Mouse (Mus musculus) heart, embryonic 11.5 days (tissue): ENCODE data around the gene Pcdh9. TPM values are rescaled to one million over a fixed set of nuclear protein-coding genes. Genes with fewer than 3 reads are reported as not detected.
A peak's percentile ranks its signal among the peaks of the same experiment; 100 is the strongest.

Experiments used
- ATAC-seq: fragments of 200-750 bp; cut with Nextera tagmentation; replicated peaks from 2 replicates; pipeline ENCODE4 v1.8.0; 2017; ENCODE audit warnings: moderate library complexity; ENCODE audit not compliant: insufficient number of reproducible peaks, low FRiP score, low TSS enrichment
- H3K27ac ChIP-seq: fragments of 300-500 bp; sonication (generic); 2 replicates; pipeline ENCODE4 v1.5.1; 2014; ENCODE audit warnings: mild to moderate bottlenecking, low read depth, low read length
- H3K27me3 ChIP-seq: fragments of 300-500 bp; sonication (generic); 2 replicates; pipeline ENCODE4 v1.6.1; 2014; ENCODE audit warnings: mild to moderate bottlenecking, low read length, mixed read lengths; ENCODE audit not compliant: control insufficient read depth, insufficient read depth
- H3K36me3 ChIP-seq: fragments of 300-500 bp; sonication (generic); 2 replicates; pipeline ENCODE4 v1.6.1; 2014; ENCODE audit warnings: mild to moderate bottlenecking, low read length, moderate library complexity, mixed read lengths; ENCODE audit not compliant: control insufficient read depth, insufficient read depth
- H3K4me1 ChIP-seq: fragments of 300-500 bp; sonication (generic); 2 replicates; pipeline ENCODE4 v1.6.1; 2014; ENCODE audit warnings: low read length; ENCODE audit not compliant: control insufficient read depth, insufficient read depth
- H3K4me2 ChIP-seq: fragments of 300-500 bp; sonication (generic); 2 replicates; pipeline ENCODE4 v1.6.1; 2014; ENCODE audit warnings: mild to moderate bottlenecking, moderate library complexity
- H3K4me3 ChIP-seq: fragments of 300-500 bp; sonication (generic); 2 replicates; pipeline ENCODE4 v1.5.1; 2014; ENCODE audit warnings: low read depth, low read length
- H3K9ac ChIP-seq: fragments of 300-500 bp; sonication (generic); 2 replicates; pipeline ENCODE4 v1.6.1; 2014; ENCODE audit warnings: mild to moderate bottlenecking, low read depth, low read length, moderate library complexity
- H3K9me3 ChIP-seq: fragments of 300-500 bp; sonication (generic); replicated peaks from 2 replicates; pipeline ENCODE4 v1.6.1; 2016; ENCODE audit warnings: low read length; ENCODE audit not compliant: control insufficient read depth
- WGBS: fragments of 180-500 bp; shearing (Covaris S2); extraction: QIAGEN DNeasy Blood & Tissue Kit; methylation state at CpG from one replicate; pipeline ENCODE4 v1.1.7; 2014; ENCODE audit not compliant: insufficient replicate concordance; 5-methylcytosine and 5-hydroxymethylcytosine counted together
- polyA plus RNA-seq: library from polyadenylated mRNA; unstranded; fragments of >200 nt; fragmentation: Nextera tagmentation; extraction: Ambion mirVana; gene quantifications from 2 replicates; pipeline ENCODE4 v1.2.1, GENCODE M21; 2014

The Pcdh9 gene
- 5.6 and 6.2 TPM in 2 replicates for polyA plus RNA-seq

GRCm38 (mm10) chr14:93890519-93891370, at the start of gene Pcdh9:
Pcdh9 (minus strand) TSS chr14:93890679.
- H3K36me3 ChIP-seq: no peaks in the 10 kb centered on the region
- no peaks in the 10 kb centered on the region for H3K4me1 ChIP-seq
- no peaks in the 10 kb centered on the region for H3K9me3 ChIP-seq
- H3K27me3 ChIP-seq: no peaks in the 10 kb centered on the region
- H3K4me3 ChIP-seq: peak within 1 kb of the TSS; percentile 60
- peak within 1 kb of the TSS; percentile 66 for H3K9ac ChIP-seq
- WGBS: under 1% methylated on average over 50 of the region's 50 CpGs
- no peak within 1 kb of the TSS for H3K27ac ChIP-seq
- H3K4me2 ChIP-seq: peak within 1 kb of the TSS; percentile 92
- ATAC-seq: peak; percentile 93

GRCm38 (mm10) chr14:93906928-93907327, 16.4 kb upstream of the Pcdh9 start:
- Histone ChIP-seq H3K4me2 (no peak overlapping the region), H3K9me3 (no peaks in the 10 kb centered on the region), H3K27ac (no peak overlapping the region), H3K4me3 (no peak overlapping the region), H3K36me3 (no peaks in the 10 kb centered on the region), H3K27me3 (no peaks in the 10 kb centered on the region), H3K9ac (no peak overlapping the region), H3K4me1 (no peaks in the 10 kb centered on the region)
- 76% methylated on average over 1 of the region's 1 CpGs for WGBS
- no peak for ATAC-seq

- no peak for ATAC-seq
- no peak overlapping the region for H3K9ac ChIP-seq
- no peaks in the 10 kb centered on the region for H3K36me3 ChIP-seq
- H3K9me3 ChIP-seq: no peaks in the 10 kb centered on the region
- no peak overlapping the region for H3K4me3 ChIP-seq
- no peaks in the 10 kb centered on the region for H3K4me1 ChIP-seq
- no peaks in the 10 kb centered on the region for H3K27me3 ChIP-seq
- no peak overlapping the region for H3K27ac ChIP-seq
- H3K4me2 ChIP-seq: no peak overlapping the region
These were observed 8.1 kb upstream of the Pcdh9 start for GRCm38 (mm10) chr14:93898533-93898932.

DNA sequence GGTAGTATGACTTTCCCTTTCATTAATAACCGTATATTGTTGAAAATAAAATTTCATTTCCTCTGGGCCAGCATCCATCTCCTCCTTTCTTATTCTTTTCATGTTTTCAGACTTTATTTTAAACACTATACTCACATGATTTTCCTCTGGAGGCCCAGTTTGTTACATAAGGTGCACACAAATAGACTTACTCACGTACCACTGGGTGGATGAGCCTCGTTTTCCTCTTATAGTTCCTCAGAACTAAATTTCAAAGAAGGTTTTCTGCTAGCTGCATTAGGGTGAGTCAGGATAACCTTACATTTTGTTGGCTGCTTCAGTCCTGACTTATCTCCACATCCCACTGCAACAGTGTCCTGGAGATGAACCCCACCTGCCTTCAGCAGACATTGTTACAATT, 4.7 kb upstream of the Pcdh9 start:
- no peak for ATAC-seq
- 83% methylated on average over 3 of the region's 3 CpGs for WGBS

GRCm38 (mm10) chr14:93891371-93891746, 880 bp upstream of the Pcdh9 start:
- 0 out of 2 replicates have a peak, but pooled peaks have one; percentile 11 for ATAC-seq
- Histone ChIP-seq H3K27me3 (no peaks in the 10 kb centered on the region), H3K9ac (peak overlapping the region; percentile 66), H3K4me2 (peak overlapping the region; percentile 92), H3K4me1 (no peaks in the 10 kb centered on the region), H3K36me3 (no peaks in the 10 kb centered on the region), H3K4me3 (peak overlapping the region; percentile 60), H3K27ac (no peak overlapping the region), H3K9me3 (no peaks in the 10 kb centered on the region)
- WGBS: 1% methylated on average over 13 of the region's 13 CpGs

More for the DNA sequence above, 4.7 kb upstream of the Pcdh9 start:
- no peak overlapping the region for H3K9ac ChIP-seq
- no peaks in the 10 kb centered on the region for H3K27me3 ChIP-seq
- no peaks in the 10 kb centered on the region for H3K36me3 ChIP-seq
- no peak overlapping the region for H3K4me2 ChIP-seq
- H3K4me1 ChIP-seq: no peaks in the 10 kb centered on the region
- H3K27ac ChIP-seq: no peak overlapping the region
- H3K9me3 ChIP-seq: no peaks in the 10 kb centered on the region
- no peak overlapping the region for H3K4me3 ChIP-seq

DNA sequence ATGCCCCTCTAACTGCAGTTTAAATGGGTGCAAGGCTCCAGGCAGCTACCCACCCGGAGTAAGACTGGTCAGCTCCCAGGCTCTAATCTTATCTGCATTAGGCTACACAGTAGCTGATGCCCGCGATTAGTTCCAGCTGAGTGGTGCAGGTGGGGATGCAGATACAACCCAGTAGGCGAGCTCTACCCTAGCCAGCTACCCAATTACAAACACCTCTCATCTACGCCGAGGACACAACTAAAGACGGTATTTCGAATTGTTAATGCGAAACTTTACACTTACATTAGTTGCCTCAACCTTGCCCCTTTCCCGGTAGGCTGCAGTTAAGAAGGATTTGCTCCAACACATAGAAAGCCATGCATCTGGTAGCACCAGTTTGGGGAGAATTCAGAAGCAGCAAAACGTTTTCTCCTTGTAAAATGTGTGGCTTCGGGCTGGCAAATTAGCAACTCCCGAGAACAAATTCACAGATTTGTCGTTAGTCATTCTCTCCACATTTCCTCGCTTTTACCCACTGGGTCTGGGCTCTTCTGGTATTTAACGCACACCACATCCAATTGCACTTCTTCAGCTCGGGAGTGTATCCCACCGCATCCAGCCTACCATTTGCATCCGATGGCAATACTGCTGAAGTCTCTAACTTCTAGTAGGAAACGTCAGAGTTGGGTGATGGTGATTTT, 500 bp downstream of the Pcdh9 start:
- Histone ChIP-seq H3K27me3 (no peaks in the 10 kb centered on the region), H3K4me3 (peak overlapping the region; percentile 60), H3K36me3 (no peaks in the 10 kb centered on the region), H3K27ac (no peak overlapping the region), H3K9ac (0 out of 2 replicates have a peak overlapping the region, but pooled peaks have one; percentile 22), H3K9me3 (no peaks in the 10 kb centered on the region), H3K4me1 (no peaks in the 10 kb centered on the region), H3K4me2 (peak overlapping the region; percentile 92)
- WGBS: under 1% methylated on average over 20 of the region's 20 CpGs
- no peak for ATAC-seq

DNA sequence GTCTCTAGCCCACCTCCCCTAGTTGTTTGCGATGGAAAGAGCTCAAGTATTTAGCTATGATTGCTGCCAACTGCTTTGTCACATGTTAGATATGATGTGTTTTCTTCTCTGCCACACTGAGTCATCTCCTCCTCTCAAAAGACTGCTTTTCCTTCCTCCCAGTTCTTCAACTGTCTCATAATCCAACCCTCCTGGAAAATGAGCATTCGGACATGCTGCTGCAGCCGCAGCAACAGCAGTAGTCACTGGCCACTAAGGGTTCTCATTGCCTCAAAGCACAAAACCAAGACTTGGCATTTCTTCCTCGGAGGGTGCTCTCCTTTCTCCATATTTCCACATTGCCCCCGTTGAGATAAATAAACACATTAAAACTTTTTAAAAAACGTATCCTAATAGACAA, 1.2 kb downstream of the Pcdh9 start:
- no peaks in the 10 kb centered on the region for H3K36me3 ChIP-seq
- no peaks in the 10 kb centered on the region for H3K27me3 ChIP-seq
- H3K9ac ChIP-seq: no peak overlapping the region
- peak overlapping the region; percentile 60 for H3K4me3 ChIP-seq
- H3K27ac ChIP-seq: no peak overlapping the region
- no peaks in the 10 kb centered on the region for H3K9me3 ChIP-seq
- H3K4me2 ChIP-seq: peak overlapping the region; percentile 92
- no peak for ATAC-seq
- H3K4me1 ChIP-seq: no peaks in the 10 kb centered on the region
- WGBS: 45% methylated on average over 6 of the region's 6 CpGs

DNA sequence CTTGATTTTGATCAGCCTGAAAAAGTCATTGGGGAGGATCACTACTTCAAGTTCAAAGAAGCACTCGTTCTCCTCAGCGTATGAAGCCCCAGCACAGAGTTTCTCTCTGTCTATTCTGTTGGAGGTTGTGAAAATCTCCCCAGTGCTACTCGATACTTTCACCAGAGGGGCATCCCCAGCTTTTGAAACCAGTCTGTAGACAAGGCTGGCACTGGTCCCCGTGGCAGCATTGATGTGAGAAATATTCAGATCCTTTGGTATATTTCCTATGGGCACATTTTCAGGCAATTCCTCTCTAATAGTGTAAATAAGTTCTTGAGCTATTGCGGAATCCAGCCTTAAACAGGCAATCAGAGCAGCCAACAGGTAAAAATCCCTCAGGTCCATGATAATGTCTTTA, 2.1 kb downstream of the Pcdh9 start:
- Histone ChIP-seq H3K4me3 (no peak overlapping the region), H3K4me1 (no peaks in the 10 kb centered on the region), H3K27me3 (no peaks in the 10 kb centered on the region), H3K9ac (no peak overlapping the region), H3K36me3 (no peaks in the 10 kb centered on the region), H3K4me2 (no peak overlapping the region), H3K27ac (no peak overlapping the region), H3K9me3 (no peaks in the 10 kb centered on the region)
- WGBS: 75% methylated on average over 5 of the region's 5 CpGs
- no peak for ATAC-seq
